Mouse (Mus musculus): ENCODE measurements at regions not wholly inside any gene's neighbourhood (a gene's known extent, or its start where the extent isn't known, plus 50 kb on each side); places are given as distances from the start of the nearest gene placed in this dataset.
"Not testable (repeated sequence)": the region's sequence is repeated elsewhere in the genome, so short reads cannot be mapped to it uniquely, and the experiment has no call there.

- no peak for DNase-seq (ENCODE audit: low spot score in 2 of 2)
Measured at GRCm38 (mm10) chr9:41447902-41448301, 286.4 kb upstream of the Ubash3b start.

GRCm38 (mm10) chr9:41447211-41447875 is 285.8 kb upstream of the Ubash3b start:
- peak; percentile 36 to 56 for DNase-seq (ENCODE audit: low spot score in 2 of 2)

- peak; percentile 57 to 79 for DNase-seq (ENCODE audit: low spot score in 2 of 2)
Measured at GRCm38 (mm10) chr9:41446431-41447203, 285.1 kb upstream of the Ubash3b start.

GRCm38 (mm10) chr9:41442418-41442817 is 280.9 kb upstream of the Ubash3b start:
- no peak for DNase-seq (ENCODE audit: low spot score in 2 of 2)

GRCm38 (mm10) chr9:41439979-41440378 is 278.5 kb upstream of the Ubash3b start:
- DNase-seq (ENCODE audit: low spot score in 2 of 2) = no peak

GRCm38 (mm10) chr9:41438141-41438540 is 276.6 kb upstream of the Ubash3b start:
- no peak for DNase-seq (ENCODE audit: low spot score in 2 of 2)

GRCm38 (mm10) chr9:41430391-41431343 is 269.2 kb upstream of the Ubash3b start:
- no peak for DNase-seq (ENCODE audit: low spot score in 2 of 2)

- no peak for DNase-seq (ENCODE audit: low spot score in 2 of 2)
Measured at GRCm38 (mm10) chr9:41429711-41430390, 268.4 kb upstream of the Ubash3b start.

- no peak for DNase-seq (ENCODE audit: low spot score in 2 of 2)
Measured at GRCm38 (mm10) chr9:41429236-41429635, 267.7 kb upstream of the Ubash3b start.

GRCm38 (mm10) chr9:41426698-41427097 is 265.2 kb upstream of the Ubash3b start:
- no peak for DNase-seq (ENCODE audit: low spot score in 2 of 2)

GRCm38 (mm10) chr9:41425225-41425624 is 263.7 kb upstream of the Ubash3b start:
- DNase-seq (ENCODE audit: low spot score in 2 of 2) = no peak

- no peak for DNase-seq (ENCODE audit: low spot score in 2 of 2)
Measured at GRCm38 (mm10) chr9:41413791-41414190, 252.3 kb upstream of the Ubash3b start.

GRCm38 (mm10) chr9:41413091-41413490 is 251.6 kb upstream of the Ubash3b start:
- not testable (repeated sequence) for DNase-seq (ENCODE audit: low spot score in 2 of 2)

GRCm38 (mm10) chr9:41412174-41412757 is 250.8 kb upstream of the Ubash3b start:
- DNase-seq (ENCODE audit: low spot score in 2 of 2) = no peak

GRCm38 (mm10) chr9:41408301-41408700 is 246.8 kb upstream of the Ubash3b start:
- DNase-seq (ENCODE audit: low spot score in 2 of 2) = no peak

GRCm38 (mm10) chr9:41407078-41407477 is 245.6 kb upstream of the Ubash3b start:
- no peak for DNase-seq (ENCODE audit: low spot score in 2 of 2)

- DNase-seq (ENCODE audit: low spot score in 2 of 2) = no peak
Measured at GRCm38 (mm10) chr9:41402942-41403341, 241.4 kb upstream of the Ubash3b start.

- DNase-seq (ENCODE audit: low spot score in 2 of 2) = no peak
Measured at GRCm38 (mm10) chr9:41400950-41401349, 239.5 kb upstream of the Ubash3b start.

GRCm38 (mm10) chr9:41395471-41395870 is 234.0 kb upstream of the Ubash3b start:
- no peak for DNase-seq (ENCODE audit: low spot score in 2 of 2)

- no peak for DNase-seq (ENCODE audit: low spot score in 2 of 2)
Measured at GRCm38 (mm10) chr9:41391591-41392320, 230.3 kb upstream of the Ubash3b start.
